ENCODE assay signal across 8 mouse cellular contexts in the genomic region with DNA sequence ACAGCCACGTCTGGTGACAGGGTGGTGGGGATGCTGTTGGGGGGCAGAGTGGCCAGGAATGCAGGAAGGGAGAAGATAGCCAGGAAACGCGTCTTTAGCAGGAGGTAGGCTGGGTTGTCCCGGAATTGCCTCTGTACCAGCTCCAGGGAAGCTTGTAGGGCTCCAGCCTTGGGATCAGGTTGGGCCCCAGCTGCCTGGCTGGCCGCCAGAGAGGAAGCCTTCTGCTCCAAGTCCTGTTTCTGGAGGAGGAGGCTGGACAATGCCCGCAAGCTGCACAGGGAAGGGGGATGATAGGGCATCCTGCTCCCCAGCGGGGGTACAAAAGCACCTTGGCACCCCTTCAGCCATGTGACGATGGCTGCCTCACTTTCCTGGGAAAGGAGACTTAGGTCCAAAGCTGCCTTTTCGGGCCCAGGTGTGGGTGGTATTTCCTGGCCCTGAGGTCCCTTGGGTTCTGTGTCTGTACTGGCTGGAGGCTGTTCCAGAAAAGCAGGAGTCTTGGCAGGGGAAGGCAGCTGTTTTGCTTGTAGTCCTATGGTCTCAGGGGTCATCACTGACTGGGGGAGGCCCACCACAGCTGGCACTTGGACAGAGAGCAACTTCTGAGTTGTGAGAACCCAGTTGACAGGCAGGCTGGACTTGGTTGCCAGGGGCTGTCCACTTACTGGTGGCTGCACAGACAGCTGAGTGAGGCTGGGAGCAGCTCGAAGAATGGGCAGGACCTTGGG. TPM values are rescaled to one million over a fixed set of nuclear protein-coding genes. Genes with fewer than 3 reads are reported as not detected.
DNase-seq lines count a peak whose midpoint lies in the region; ATAC-seq and TF ChIP-seq lines count a peak whose summit lies in the region.
"Had no signal": no experiment of that assay in that cellular context is flagged by ENCODE, and none has a peak within 500 bp of the region (broad histone marks: within the 10 kb centered on the region; RNA-seq: fewer than 3 reads in every experiment).

No protein-coding gene starts in this region.

- H3K4me3 ChIP-seq in limb, embryonic 14.5 days (replicated peaks; ENCODE audit: low read length) = no peak overlapping the region
- no peak overlapping the region; the same call in 1 of the 2 replicates for H3K4me3 ChIP-seq in forebrain, embryonic 10.5 days
- H3K4me3 ChIP-seq: neural tube, embryonic 13.5 days had no signal

- no peaks in the 10 kb centered on the region for H3K27me3 ChIP-seq in limb, embryonic 14.5 days (ENCODE audit: control insufficient read depth, insufficient read depth, low read length)
- no peaks in the 10 kb centered on the region for H3K27me3 ChIP-seq in forebrain, embryonic 10.5 days (ENCODE audit: poor library complexity, severe bottlenecking)
- H3K27me3 ChIP-seq: neural tube, embryonic 13.5 days had no signal

- no peak for ATAC-seq in limb, embryonic 14.5 days (ENCODE audit: low FRiP score, low read depth)

- H3K9me3 ChIP-seq in limb, embryonic 14.5 days (ENCODE audit: control insufficient read depth, low read length) = no peaks in the 10 kb centered on the region
- no peaks in the 10 kb centered on the region for H3K9me3 ChIP-seq in forebrain, embryonic 10.5 days
- H3K9me3 ChIP-seq: neural tube, embryonic 13.5 days had no signal

- H3K9ac ChIP-seq in limb, embryonic 14.5 days (ENCODE audit: low read depth, low read length, severe bottlenecking) = 0 out of 2 replicates have a peak overlapping the region, but pooled peaks have one; percentile 2
- H3K9ac ChIP-seq: neural tube, embryonic 13.5 days had no signal

- TF ChIP-seq POLR2A in limb, embryonic 14.5 days (IDR thresholded peaks at IDR 0.05; ENCODE audit: borderline replicate concordance, extremely low read depth, insufficient read depth, insufficient read length) = no peak

- WGBS in limb, embryonic 14.5 days = 72% methylated on average over 10 of the region's 10 CpGs
- WGBS in forebrain, embryonic 10.5 days = 91% methylated on average over 10 of the region's 10 CpGs

- peaks cover 75% of the 10 kb centered on the region for H3K36me3 ChIP-seq in limb, embryonic 14.5 days (ENCODE audit: control insufficient read depth, insufficient read depth, low read length)
- peaks cover 75% of the 10 kb centered on the region for H3K36me3 ChIP-seq in forebrain, embryonic 10.5 days (replicated peaks)

- 0 out of 2 replicates have a peak overlapping the region, but pooled peaks have one; percentile 8 for H3K27ac ChIP-seq in limb, embryonic 14.5 days (replicated peaks; ENCODE audit: low read depth, low read length)
- H3K27ac ChIP-seq in forebrain, embryonic 10.5 days = no peak overlapping the region
- H3K27ac ChIP-seq: neural tube, embryonic 13.5 days had no signal

- no peak overlapping the region for H3K4me2 ChIP-seq in limb, embryonic 14.5 days (replicated peaks; ENCODE audit: low read depth, low read length, severe bottlenecking)
- H3K4me2 ChIP-seq: neural tube, embryonic 13.5 days had no signal

- DNase-seq in adipocyte (ENCODE audit: low spot score) = peak; percentile 80
- peak; percentile 90 for DNase-seq in adrenal gland, postnatal 14 days
- peak; percentile 87 to 89 for DNase-seq in heart, adult 18-20 months
- peak; percentile 18 for DNase-seq in limb, embryonic 14.5 days (ENCODE audit: low spot score)
- DNase-seq in neural tube, embryonic 10.5 days (ENCODE audit: extremely low spot score, low spot score) = no peak
- no peak for DNase-seq in B cell, adult 2 months
- no peak for DNase-seq in forebrain, embryonic 10.5 days (ENCODE audit: extremely low spot score, low spot score)

- H3K4me1 ChIP-seq in limb, embryonic 14.5 days (ENCODE audit: control insufficient read depth, insufficient read depth, low read length) = no peaks in the 10 kb centered on the region
- no peaks in the 10 kb centered on the region for H3K4me1 ChIP-seq in forebrain, embryonic 10.5 days
- H3K4me1 ChIP-seq: neural tube, embryonic 13.5 days had no signal

RNA-seq across cellular contexts. Expression of gene Card9, which starts 4.2 kb away (rescaled TPM):
- total RNA-seq in adrenal gland, postnatal 14 days (2021) = 1.2 and 1.6 TPM in 2 replicates
- total RNA-seq in heart, adult 18-20 months (2021) = 1 to 10 TPM in 1 of 2 experiments, under 1 TPM in 1; 0.89 to 1.1 TPM
- 4.1 and 5.6 TPM in 2 replicates for polyA plus RNA-seq in limb, embryonic 14.5 days (2012; rRNA removed)
- 1.2 and 1.4 TPM in 2 replicates for polyA plus RNA-seq in limb, embryonic 14.5 days (2014; fragmentation: Nextera tagmentation; extraction: Ambion mirVana)
- 1.00 and 1.2 TPM in 2 replicates for polyA plus RNA-seq in forebrain, embryonic 10.5 days (2016; fragmentation: Nextera tagmentation; extraction: Ambion mirVana)

RNA-seq across cellular contexts. Expression of gene Dnlz, which starts 13.0 kb away (rescaled TPM):
- total RNA-seq in adrenal gland, postnatal 14 days (2021) = 19.0 and 19.8 TPM in 2 replicates
- 10 to 100 TPM; 24.5 to 25.3 TPM for total RNA-seq in heart, adult 18-20 months (2021)
- 28.2 and 33.8 TPM in 2 replicates for polyA plus RNA-seq in limb, embryonic 14.5 days (2012; rRNA removed)
- 30.5 and 31.1 TPM in 2 replicates for polyA plus RNA-seq in limb, embryonic 14.5 days (2014; fragmentation: Nextera tagmentation; extraction: Ambion mirVana)
- 33.8 and 37.2 TPM in 2 replicates for polyA plus RNA-seq in forebrain, embryonic 10.5 days (2016; fragmentation: Nextera tagmentation; extraction: Ambion mirVana)

RNA-seq across cellular contexts. Expression of gene Snapc4, which starts 15.6 kb away (rescaled TPM):
- 26.9 and 33.7 TPM in 2 replicates for total RNA-seq in adrenal gland, postnatal 14 days (2021)
- 1 to 10 TPM; 5.8 to 5.9 TPM for total RNA-seq in heart, adult 18-20 months (2021)
- 53.2 and 61.3 TPM in 2 replicates for polyA plus RNA-seq in limb, embryonic 14.5 days (2012; rRNA removed)
- polyA plus RNA-seq in limb, embryonic 14.5 days (2014; fragmentation: Nextera tagmentation; extraction: Ambion mirVana) = 22.7 and 30.5 TPM in 2 replicates
- 37.8 and 38.9 TPM in 2 replicates for polyA plus RNA-seq in forebrain, embryonic 10.5 days (2016; fragmentation: Nextera tagmentation; extraction: Ambion mirVana)

RNA-seq across cellular contexts. Expression of gene Entr1, which starts 24.2 kb away (rescaled TPM):
- total RNA-seq in adrenal gland, postnatal 14 days (2021) = 83.5 and 94.9 TPM in 2 replicates
- 10 to 100 TPM; 44.9 to 45.2 TPM for total RNA-seq in heart, adult 18-20 months (2021)
- 217 and 222 TPM in 2 replicates for polyA plus RNA-seq in limb, embryonic 14.5 days (2012; rRNA removed)
- polyA plus RNA-seq in limb, embryonic 14.5 days (2014; fragmentation: Nextera tagmentation; extraction: Ambion mirVana) = 120 and 124 TPM in 2 replicates
- 127 and 128 TPM in 2 replicates for polyA plus RNA-seq in forebrain, embryonic 10.5 days (2016; fragmentation: Nextera tagmentation; extraction: Ambion mirVana)

RNA-seq across cellular contexts. Expression of gene Pmpca, which starts 24.2 kb away (rescaled TPM):
- total RNA-seq in adrenal gland, postnatal 14 days (2021) = 122 TPM in 2 replicates
- total RNA-seq in heart, adult 18-20 months (2021) = 100 to 1,000 TPM; 152 to 153 TPM
- 106 and 108 TPM in 2 replicates for polyA plus RNA-seq in limb, embryonic 14.5 days (2012; rRNA removed)
- polyA plus RNA-seq in limb, embryonic 14.5 days (2014; fragmentation: Nextera tagmentation; extraction: Ambion mirVana) = 72.3 and 78.9 TPM in 2 replicates
- 151 and 156 TPM in 2 replicates for polyA plus RNA-seq in forebrain, embryonic 10.5 days (2016; fragmentation: Nextera tagmentation; extraction: Ambion mirVana)

Comparison
In these comparisons a context has a peak if more than half of its experiments do, and no peak if none do; other contexts are left out.
1. DNase-seq: peak in adipocyte (single experiment), adrenal gland, postnatal 14 days (single experiment), heart, adult 18-20 months (2 of 2) and limb, embryonic 14.5 days (single experiment); none in neural tube, embryonic 10.5 days (single experiment), B cell, adult 2 months (0 of 2) and forebrain, embryonic 10.5 days (single experiment).